Mouse (Mus musculus) heart, postnatal 0 days (tissue): ENCODE measurements around the gene Hhipl1. TPM values are rescaled to one million over a fixed set of nuclear protein-coding genes. Genes with fewer than 3 reads are reported as not detected.

Source experiments
- ATAC-seq: fragments of 200-750 bp; cut with Nextera tagmentation; 2 replicates; pipeline ENCODE4 v1.8.0; 2017; ENCODE audit warnings: low read depth, moderate number of reproducible peaks, moderate library complexity; ENCODE audit not compliant: insufficient read depth
- DNase-seq: peaks from one replicate; pipeline ENCODE4 v3.0.0-alpha.2; 2016; ENCODE audit warnings: low spot score
- H3K27ac ChIP-seq: fragments of 300-500 bp; sonication (generic); 2 replicates; pipeline ENCODE4 v1.5.1; 2014; ENCODE audit warnings: low read depth, mild to moderate bottlenecking
- H3K27me3 ChIP-seq: fragments of 300-500 bp; sonication (generic); 2 replicates; pipeline ENCODE4 v1.6.1; 2014; ENCODE audit warnings: low read length, mixed read lengths; ENCODE audit not compliant: control insufficient read depth, insufficient read depth
- H3K36me3 ChIP-seq: fragments of 300-500 bp; sonication (generic); replicated peaks from 2 replicates; pipeline ENCODE4 v1.6.1; 2014; ENCODE audit warnings: low read length, mixed read lengths; ENCODE audit not compliant: control insufficient read depth, insufficient read depth
- H3K4me1 ChIP-seq: fragments of 300-500 bp; sonication (generic); 2 replicates; pipeline ENCODE4 v1.6.1; 2014; ENCODE audit warnings: antibody characterized with exemption; ENCODE audit not compliant: control insufficient read depth, insufficient read depth
- H3K4me2 ChIP-seq: fragments of 300-500 bp; sonication (generic); 2 replicates; pipeline ENCODE4 v1.6.1; 2014; ENCODE audit warnings: low read depth, mild to moderate bottlenecking, low read length, moderate library complexity
- H3K4me3 ChIP-seq: fragments of 300-500 bp; sonication (generic); 2 replicates; pipeline ENCODE4 v1.5.1; 2014; ENCODE audit warnings: low read depth, low read length
- H3K9ac ChIP-seq: fragments of 300-500 bp; sonication (generic); replicated peaks from 2 replicates; pipeline ENCODE4 v1.6.1; 2014; ENCODE audit warnings: low read depth, low read length, mixed read lengths
- H3K9me3 ChIP-seq: fragments of 300-500 bp; sonication (generic); replicated peaks from 2 replicates; pipeline ENCODE4 v1.6.1; 2016; ENCODE audit warnings: low read length; ENCODE audit not compliant: control insufficient read depth
- CTCF ChIP-seq: IDR thresholded peaks from 2 replicates; pipeline ENCODE4 v1.5.1; 2016; ENCODE audit warnings: antibody characterized with exemption, control low read depth, low read depth
- EP300 ChIP-seq: IDR thresholded peaks from 2 replicates; pipeline ENCODE4 v1.6.1; 2016; ENCODE audit warnings: antibody characterized with exemption, low read depth
- WGBS: fragments of 180-500 bp; shearing (Covaris S2); extraction: QIAGEN DNeasy Blood & Tissue Kit; methylation state at CpG from one replicate; pipeline ENCODE4 v1.1.7; 2014; 5-methylcytosine and 5-hydroxymethylcytosine counted together
- polyA plus RNA-seq: library from polyadenylated mRNA; unstranded; fragments of >200 nt; fragmentation: Nextera tagmentation; extraction: Ambion mirVana; gene quantifications from 2 replicates; pipeline ENCODE4 v1.2.1, GENCODE M21; 2015
- total RNA-seq: library from RNA; depleted of rRNA; stranded (reverse); fragments of >200 nt; gene quantifications from 2 replicates; pipeline ENCODE4 v1.2.3, GENCODE M21; 2014; ENCODE audit warnings: low replicate concordance

Hhipl1 gene
- total and polyA plus RNA-seq, 2 experiments from 2014 or later = 0.61 to 5.0 TPM

- ATAC-seq = no peak
- no peak for TF ChIP-seq EP300
- TF ChIP-seq CTCF = no peak
- Histone ChIP-seq H3K9ac (no peak overlapping the region; the same call in 1 of the 2 replicates), H3K27ac (peak overlapping the region; percentile 64), H3K4me2 (no peak overlapping the region), H3K36me3 (no peaks in the 10 kb centered on the region), H3K9me3 (no peaks in the 10 kb centered on the region), H3K27me3 (no peaks in the 10 kb centered on the region), H3K4me1 (peaks cover 52% of the 10 kb centered on the region), H3K4me3 (no peak overlapping the region)
- DNase-seq = no peak
- 52% methylated on average over 27 of the region's 27 CpGs for WGBS
Measured at GRCm38 (mm10) chr12:108265831-108266619, 40.0 kb upstream of the Hhipl1 start.

- peak; percentile 23 for ATAC-seq
- no peak overlapping the region for H3K4me2 ChIP-seq
- no peaks in the 10 kb centered on the region for H3K9me3 ChIP-seq
- WGBS = 55% methylated on average over 7 of the region's 7 CpGs
- no peaks in the 10 kb centered on the region for H3K27me3 ChIP-seq
- H3K4me3 ChIP-seq = no peak overlapping the region
- H3K4me1 ChIP-seq = peaks cover 68% of the 10 kb centered on the region
- no peaks in the 10 kb centered on the region for H3K36me3 ChIP-seq
- H3K27ac ChIP-seq = peak overlapping the region; percentile 69
- TF ChIP-seq CTCF (no peak), EP300 (peak; percentile 56; the same call in 1 of the 2 replicates)
- no peak for DNase-seq
- no peak overlapping the region for H3K9ac ChIP-seq
Measured at GRCm38 (mm10) chr12:108267653-108268052, 38.4 kb upstream of the Hhipl1 start.

- DNase-seq (no peak), ATAC-seq (no peak)
- Histone ChIP-seq H3K9ac (no peak overlapping the region), H3K4me1 (peaks cover 78% of the 10 kb centered on the region), H3K27me3 (no peaks in the 10 kb centered on the region), H3K36me3 (no peaks in the 10 kb centered on the region), H3K9me3 (no peaks in the 10 kb centered on the region), H3K4me2 (no peak overlapping the region), H3K4me3 (no peak overlapping the region), H3K27ac (no peak overlapping the region)
- WGBS = 86% methylated on average over 10 of the region's 10 CpGs
- no peak for TF ChIP-seq CTCF
- no peak for TF ChIP-seq EP300
Measured at GRCm38 (mm10) chr12:108268970-108269369, 37.1 kb upstream of the Hhipl1 start.

- WGBS = 60% methylated on average over 5 of the region's 5 CpGs
Measured at GRCm38 (mm10) chr12:108269699-108270098, 36.4 kb upstream of the Hhipl1 start.

GRCm38 (mm10) chr12:108270240-108270919, 35.7 kb upstream of the Hhipl1 start:
- Histone ChIP-seq H3K9me3 (no peaks in the 10 kb centered on the region), H3K27ac (peak overlapping the region; percentile 41), H3K4me3 (no peak overlapping the region), H3K36me3 (no peaks in the 10 kb centered on the region), H3K4me1 (peaks cover 78% of the 10 kb centered on the region), H3K9ac (no peak overlapping the region), H3K4me2 (peak overlapping the region; percentile 35), H3K27me3 (no peaks in the 10 kb centered on the region)
- peak; percentile 70 for DNase-seq
- no peak for ATAC-seq
- TF ChIP-seq EP300 = no peak
- TF ChIP-seq CTCF = no peak
- WGBS = 22% methylated on average over 12 of the region's 13 CpGs

More at GRCm38 (mm10) chr12:108269699-108270098, 36.4 kb upstream of the Hhipl1 start:
- DNase-seq (no peak), ATAC-seq (no peak)
- Histone ChIP-seq H3K9me3 (no peaks in the 10 kb centered on the region), H3K36me3 (no peaks in the 10 kb centered on the region), H3K9ac (no peak overlapping the region), H3K4me2 (no peak overlapping the region), H3K27me3 (no peaks in the 10 kb centered on the region), H3K27ac (no peak overlapping the region), H3K4me1 (peaks cover 79% of the 10 kb centered on the region), H3K4me3 (no peak overlapping the region)
- TF ChIP-seq CTCF = no peak
- TF ChIP-seq EP300 = no peak
